Mouse (Mus musculus) stomach, postnatal 0 days (tissue): ENCODE data around the gene G3bp1. TPM values are rescaled to one million over a fixed set of nuclear protein-coding genes. Genes with fewer than 3 reads are reported as not detected.

ENCODE experiments used
- ATAC-seq: fragments of 200-750 bp; cut with Nextera tagmentation; 2 replicates; pipeline ENCODE4 v1.8.0; 2017; ENCODE audit not compliant: low FRiP score, low TSS enrichment
- DNase-seq: peaks from one replicate; pipeline ENCODE4 v3.0.0-alpha.2; 2016; ENCODE audit warnings: low spot score
- H3K27ac ChIP-seq: fragments of 300-500 bp; sonication (generic); replicated peaks from 2 replicates; pipeline ENCODE4 v1.5.1; 2014; ENCODE audit warnings: mild to moderate bottlenecking, control low read depth
- H3K27me3 ChIP-seq: fragments of 300-500 bp; sonication (generic); 2 replicates; pipeline ENCODE4 v1.6.1; 2014; ENCODE audit warnings: low read length; ENCODE audit not compliant: control insufficient read depth, insufficient read depth
- H3K36me3 ChIP-seq: fragments of 300-500 bp; sonication (generic); 2 replicates; pipeline ENCODE4 v1.6.1; 2014; ENCODE audit warnings: low read length, mixed read lengths; ENCODE audit not compliant: control insufficient read depth, insufficient read depth
- H3K4me1 ChIP-seq: fragments of 300-500 bp; sonication (generic); replicated peaks from 2 replicates; pipeline ENCODE4 v1.6.1; 2014; ENCODE audit warnings: antibody characterized with exemption; ENCODE audit not compliant: control insufficient read depth, insufficient read depth
- H3K4me2 ChIP-seq: fragments of 300-500 bp; sonication (generic); replicated peaks from 2 replicates; pipeline ENCODE4 v1.6.1; 2014; ENCODE audit warnings: low read depth, mild to moderate bottlenecking, control low read depth, moderate library complexity
- H3K4me3 ChIP-seq: fragments of 300-500 bp; sonication (generic); 2 replicates; pipeline ENCODE4 v1.5.1; 2014; ENCODE audit warnings: low read depth, low read length, control low read depth
- H3K9ac ChIP-seq: fragments of 300-500 bp; sonication (generic); 2 replicates; pipeline ENCODE4 v1.6.1; 2014; ENCODE audit warnings: mild to moderate bottlenecking, low read length, control low read depth, mixed read lengths
- H3K9me3 ChIP-seq: fragments of 300-500 bp; sonication (generic); 2 replicates; pipeline ENCODE4 v1.6.1; 2016; ENCODE audit warnings: low read length; ENCODE audit not compliant: control insufficient read depth
- CTCF ChIP-seq: IDR thresholded peaks from 2 replicates; pipeline ENCODE4 v1.5.1; 2016; ENCODE audit warnings: antibody characterized with exemption, low read depth, mild to moderate bottlenecking, moderate library complexity
- EP300 ChIP-seq: optimal IDR thresholded peaks from 2 replicates; pipeline ENCODE3; 2016; ENCODE audit warnings: antibody characterized with exemption
- WGBS: fragments of 180-500 bp; shearing (Covaris S2); extraction: QIAGEN DNeasy Blood & Tissue Kit; methylation state at CpG from one replicate; pipeline ENCODE4 v1.1.7; 2014; 5-methylcytosine and 5-hydroxymethylcytosine counted together
- polyA plus RNA-seq: library from polyadenylated mRNA; unstranded; fragments of >200 nt; fragmentation: Nextera tagmentation; extraction: Ambion mirVana; gene quantifications from 2 replicates; pipeline ENCODE4 v1.2.1, GENCODE M21; 2015

The G3bp1 gene
- 59.5 and 59.8 TPM in 2 replicates for polyA plus RNA-seq

DNA sequence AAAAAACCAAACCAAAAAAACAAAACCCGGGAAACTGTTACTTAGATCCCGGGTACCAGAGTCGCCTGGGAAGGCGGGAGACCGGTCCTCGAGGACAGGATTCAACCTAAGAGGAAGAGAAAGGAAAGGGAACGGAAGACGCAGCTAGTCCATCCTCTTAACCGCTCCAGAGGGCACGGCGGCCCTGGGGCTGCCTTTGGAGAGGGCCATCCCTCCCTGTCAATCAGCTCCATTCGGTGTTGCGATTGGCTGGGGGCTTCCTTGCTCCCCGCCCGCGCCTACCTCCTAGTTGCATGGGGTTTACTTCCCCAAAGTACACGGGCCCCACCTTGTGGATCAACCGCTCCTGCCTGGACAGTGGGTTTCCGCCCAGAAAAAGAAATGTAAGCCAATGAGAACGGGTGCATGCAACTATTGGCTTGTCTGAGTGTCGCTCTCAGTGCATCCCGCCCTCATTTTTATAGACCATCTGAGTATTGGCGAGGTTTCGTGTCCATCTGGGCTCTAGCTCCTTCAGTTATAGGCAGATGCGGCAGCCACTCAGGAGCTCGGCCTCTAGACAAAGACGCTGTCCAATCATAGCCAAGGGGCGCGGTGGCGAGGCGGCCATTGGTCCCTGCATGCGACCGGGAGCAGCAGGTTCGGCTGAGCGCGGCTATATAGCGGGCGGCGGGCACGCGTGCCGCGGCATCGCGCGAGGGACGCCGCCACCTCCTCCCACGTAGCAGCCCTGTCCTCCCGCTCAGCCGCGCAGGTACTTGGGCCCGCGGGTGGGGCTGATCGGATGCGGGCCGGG lies at the start of gene G3bp1:
Gene G3bp1 (plus strand): TSS at position 638 of the 796 bp plus-strand sequence.
- Histone ChIP-seq H3K36me3 (no peaks in the 10 kb centered on the region), H3K27me3 (no peaks in the 10 kb centered on the region), H3K9me3 (no peaks in the 10 kb centered on the region), H3K4me2 (peak within 1 kb of the TSS; percentile 94), H3K9ac (peak within 1 kb of the TSS; percentile 93), H3K4me1 (no peaks in the 10 kb centered on the region; the same call in 1 of the 2 replicates), H3K4me3 (peak within 1 kb of the TSS; percentile 76), H3K27ac (peak within 1 kb of the TSS; percentile 92)
- ATAC-seq (peak; percentile 97), DNase-seq (peak; percentile 99)
- TF ChIP-seq EP300, result peak; percentile 75
- TF ChIP-seq CTCF, result peak; percentile 75
- WGBS, result under 1% methylated on average over 44 of the region's 57 CpGs

DNA sequence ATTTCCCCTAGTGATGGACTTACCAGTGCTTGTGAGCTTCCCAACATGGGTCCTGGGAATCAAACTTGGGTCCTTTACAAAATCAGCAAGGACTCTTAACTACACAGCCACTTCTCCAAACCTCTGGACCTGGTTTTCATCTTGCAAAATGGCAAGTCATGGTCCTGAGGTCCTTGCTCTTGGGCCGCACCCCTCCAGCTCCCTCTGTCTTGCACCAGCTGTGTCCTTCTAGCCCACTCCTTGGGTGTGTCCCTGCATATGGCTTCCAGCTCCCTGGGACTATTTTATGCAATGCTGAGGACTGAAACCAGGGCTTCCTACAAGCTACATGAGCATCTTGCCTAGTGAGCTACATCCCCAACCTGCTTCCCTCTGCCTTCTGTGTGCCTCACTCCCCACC lies 46.5 kb upstream of the G3bp1 start, which contains the start of gene Sparc:
Gene Sparc (minus strand): TSS at position 206 of the 400 bp plus-strand sequence.
- no peaks in the 10 kb centered on the region for H3K27me3 ChIP-seq
- H3K4me2 ChIP-seq, result no peak within 1 kb of the TSS
- WGBS, result 100% methylated on average over 1 of the region's 1 CpGs
- no peak within 1 kb of the TSS for H3K27ac ChIP-seq
- TF ChIP-seq CTCF (no peak), EP300 (no peak)
- H3K9ac ChIP-seq, result no peak within 1 kb of the TSS
- no peak for ATAC-seq
- 0 out of 2 replicates have a peak, but pooled peaks cover 2% of the 10 kb centered on the region for H3K4me1 ChIP-seq
- no peaks in the 10 kb centered on the region for H3K9me3 ChIP-seq
- H3K4me3 ChIP-seq, result no peak within 1 kb of the TSS
- no peaks in the 10 kb centered on the region for H3K36me3 ChIP-seq
- DNase-seq, result no peak

DNA sequence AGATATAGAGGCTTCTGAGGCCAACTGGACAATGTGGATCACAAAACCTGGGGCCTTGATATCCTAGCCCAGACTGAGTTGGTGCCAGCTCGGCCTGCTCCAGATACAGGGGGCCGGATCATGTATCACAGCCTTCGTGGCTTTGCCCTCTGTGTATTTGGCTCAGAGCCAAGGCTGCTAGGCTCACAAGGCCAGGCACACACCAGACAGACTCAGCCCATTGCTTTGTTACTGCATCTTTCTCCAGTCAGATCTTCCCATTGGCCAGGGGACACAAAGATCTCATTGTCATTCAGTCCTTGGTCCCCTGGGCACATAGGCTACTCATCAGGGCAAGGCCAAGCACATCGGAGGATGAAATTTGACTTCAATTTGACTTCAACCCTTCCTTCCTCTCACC lies 45.7 kb upstream of the G3bp1 start:
- no peak overlapping the region for H3K4me3 ChIP-seq
- ATAC-seq, result no peak
- H3K27ac ChIP-seq, result no peak overlapping the region

DNA sequence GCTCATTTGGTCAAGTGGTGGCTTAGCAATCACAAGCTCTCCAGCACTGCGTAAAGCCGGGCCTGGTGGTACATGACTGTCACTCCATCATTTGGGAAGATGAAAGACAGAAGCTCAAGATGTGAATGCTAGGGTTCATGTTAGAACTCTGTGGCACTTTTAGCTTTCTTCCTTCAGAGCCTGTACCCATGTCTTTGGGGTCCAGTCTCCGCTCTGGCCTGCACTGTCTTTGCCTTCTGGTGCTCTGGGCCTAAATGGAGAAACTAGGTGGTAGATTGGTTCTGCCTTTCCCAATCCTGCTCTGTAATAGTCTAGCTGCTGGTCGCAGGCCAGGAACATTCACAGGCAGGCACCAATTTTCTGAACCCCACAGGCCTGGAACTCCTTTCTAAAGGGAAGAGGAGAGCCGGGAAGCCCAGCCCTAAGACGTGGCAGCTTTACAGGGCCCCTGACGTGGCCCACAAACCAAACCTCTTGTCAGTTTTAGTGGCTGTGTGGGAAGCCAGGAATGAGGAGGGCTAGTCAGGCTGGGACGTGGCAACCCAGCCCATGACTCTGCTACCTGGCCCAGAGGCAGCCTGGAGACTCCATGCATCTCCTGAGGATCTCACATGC lies 44.6 kb upstream of the G3bp1 start:
- Histone ChIP-seq H3K36me3 (no peaks in the 10 kb centered on the region), H3K4me3 (no peak overlapping the region), H3K9ac (no peak overlapping the region; the same call in 1 of the 2 replicates), H3K27me3 (no peaks in the 10 kb centered on the region), H3K4me2 (no peak overlapping the region), H3K27ac (peak overlapping the region; percentile 30; the same call in 1 of the 2 replicates), H3K9me3 (no peaks in the 10 kb centered on the region), H3K4me1 (0 out of 2 replicates have a peak, but pooled peaks cover 5% of the 10 kb centered on the region)
- ATAC-seq (no peak), DNase-seq (no peak)
- no peak for TF ChIP-seq EP300
- no peak for TF ChIP-seq CTCF
- WGBS, result 78% methylated on average over 8 of the region's 8 CpGs

More for the DNA sequence above, 45.7 kb upstream of the G3bp1 start:
- Histone ChIP-seq H3K9me3 (no peaks in the 10 kb centered on the region), H3K27me3 (no peaks in the 10 kb centered on the region), H3K36me3 (no peaks in the 10 kb centered on the region), H3K4me2 (no peak overlapping the region), H3K9ac (no peak overlapping the region), H3K4me1 (0 out of 2 replicates have a peak, but pooled peaks cover 5% of the 10 kb centered on the region)
- TF ChIP-seq CTCF (no peak), EP300 (no peak)
- WGBS, result 42% methylated on average over 4 of the region's 4 CpGs
- peak; percentile 60 for DNase-seq

DNA sequence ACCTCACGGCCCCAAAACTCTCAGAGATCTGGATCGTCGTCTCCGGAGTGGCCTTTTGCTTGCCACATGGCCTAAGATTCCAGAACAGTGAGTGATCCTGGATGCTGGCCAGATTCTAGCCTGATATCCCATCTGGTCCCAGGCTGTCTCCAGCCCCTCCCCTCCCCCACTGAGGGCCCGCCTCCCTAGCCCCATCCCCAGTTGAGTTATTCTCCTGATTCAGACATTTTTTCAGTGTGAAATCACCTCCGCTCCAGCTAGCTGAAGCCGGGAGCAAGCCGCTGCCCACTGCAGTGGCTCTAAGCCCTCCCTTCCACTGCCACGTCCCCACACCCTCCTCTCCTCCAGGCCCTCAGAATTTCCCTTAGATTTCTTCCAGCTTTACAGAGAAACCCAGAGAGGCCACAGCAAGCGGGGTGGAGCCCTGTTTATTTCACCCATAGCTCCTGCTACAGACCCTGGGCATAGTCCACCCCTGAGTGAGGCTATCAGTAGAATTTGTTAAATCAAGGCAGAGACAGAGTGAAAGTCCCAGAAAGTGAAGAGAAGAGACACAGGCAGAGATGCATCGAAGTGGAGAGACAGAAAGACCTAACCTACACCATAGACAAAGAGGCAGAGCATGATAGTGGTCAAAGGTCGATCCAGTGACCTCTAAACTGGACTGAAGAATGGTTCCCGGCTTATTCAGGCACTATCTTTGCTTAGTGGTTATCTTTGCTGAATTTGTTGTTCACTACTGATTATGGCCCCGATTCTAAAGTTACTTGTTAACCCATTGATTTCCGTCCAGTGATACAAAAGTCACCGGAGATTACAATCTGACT lies 41.1 kb upstream of the G3bp1 start:
- ATAC-seq, result peak; percentile 92
- Histone ChIP-seq H3K9ac (0 out of 2 replicates have a peak overlapping the region, but pooled peaks have one; percentile 5), H3K27me3 (no peaks in the 10 kb centered on the region), H3K27ac (peak overlapping the region; percentile 92), H3K36me3 (no peaks in the 10 kb centered on the region), H3K9me3 (no peaks in the 10 kb centered on the region), H3K4me1 (0 out of 2 replicates have a peak, but pooled peaks cover 3% of the 10 kb centered on the region), H3K4me2 (no peak overlapping the region), H3K4me3 (no peak overlapping the region)
- TF ChIP-seq EP300 (no peak), CTCF (no peak)
- DNase-seq, result peak; percentile 82
- WGBS, result 19% methylated on average over 16 of the region's 16 CpGs
